ENCODE assay signal across 12 mouse cellular contexts in the genomic region with DNA sequence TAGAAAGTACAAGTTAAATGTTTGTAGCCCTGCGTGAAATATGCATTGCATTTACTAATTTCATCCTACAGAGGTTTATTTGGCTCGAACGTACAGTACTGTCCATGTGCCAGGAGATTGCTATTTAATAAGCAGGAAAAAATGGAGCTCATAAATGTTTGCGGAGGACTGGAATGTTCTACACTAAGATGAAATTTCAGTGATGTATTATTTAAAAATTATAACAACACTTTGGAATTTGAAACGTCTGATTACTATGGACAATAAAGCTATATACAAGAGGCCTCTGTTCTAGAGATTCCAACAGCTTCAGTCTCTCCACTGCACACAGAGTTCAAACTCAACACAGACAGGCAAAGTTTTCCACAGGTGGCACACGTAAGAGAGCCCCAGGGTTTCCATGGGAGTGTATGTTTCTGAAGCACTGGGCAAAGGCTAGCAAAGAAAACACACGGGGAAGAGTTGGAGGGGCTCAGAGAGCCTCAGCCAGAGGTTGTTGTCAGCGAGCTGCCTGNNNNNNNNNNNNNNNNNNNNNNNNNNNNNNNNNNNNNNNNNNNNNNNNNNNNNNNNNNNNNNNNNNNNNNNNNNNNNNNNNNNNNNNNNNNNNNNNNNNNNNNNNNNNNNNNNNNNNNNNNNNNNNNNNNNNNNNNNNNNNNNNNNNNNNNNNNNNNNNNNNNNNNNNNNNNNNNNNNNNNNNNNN. TPM values are rescaled to one million over a fixed set of nuclear protein-coding genes. Genes with fewer than 3 reads are reported as not detected.
DNase-seq lines count a peak whose midpoint lies in the region; ATAC-seq and TF ChIP-seq lines count a peak whose summit lies in the region.
"Had no signal": no experiment of that assay in that cellular context is flagged by ENCODE, and none has a peak within 500 bp of the region (broad histone marks: within the 10 kb centered on the region; RNA-seq: fewer than 3 reads in every experiment).

No protein-coding gene starts in this region.

- H3K9ac ChIP-seq in stomach, embryonic 15.5 days: no peak overlapping the region
- H3K9ac ChIP-seq: hindbrain, embryonic 13.5 days; neural tube, embryonic 12.5 days had no signal

- no peak overlapping the region for H3K4me3 ChIP-seq in gastrocnemius, adult 2 months
- no peak overlapping the region for H3K4me3 ChIP-seq in limb, embryonic 10.5 days
- no peak overlapping the region for H3K4me3 ChIP-seq in stomach, embryonic 15.5 days (replicated peaks)
- H3K4me3 ChIP-seq: hindbrain, embryonic 13.5 days; left cerebral cortex, adult 2 months; neural tube, embryonic 12.5 days had no signal

- H3K27ac ChIP-seq in gastrocnemius, adult 2 months: peak overlapping the region; percentile 32; the same call in 1 of the 2 replicates
- H3K27ac ChIP-seq in limb, embryonic 10.5 days: peak overlapping the region; percentile 68
- H3K27ac ChIP-seq in stomach, embryonic 15.5 days: peak overlapping the region; percentile 62
- H3K27ac ChIP-seq: hindbrain, embryonic 13.5 days; left cerebral cortex, adult 2 months; neural tube, embryonic 12.5 days had no signal

- H3K9me3 ChIP-seq in limb, embryonic 10.5 days (replicated peaks): no peaks in the 10 kb centered on the region
- no peaks in the 10 kb centered on the region for H3K9me3 ChIP-seq in stomach, embryonic 15.5 days
- H3K9me3 ChIP-seq: hindbrain, embryonic 13.5 days; neural tube, embryonic 12.5 days had no signal

- no peaks in the 10 kb centered on the region for H3K36me3 ChIP-seq in limb, embryonic 10.5 days
- no peaks in the 10 kb centered on the region for H3K36me3 ChIP-seq in stomach, embryonic 15.5 days
- H3K36me3 ChIP-seq: hindbrain, embryonic 13.5 days; neural tube, embryonic 12.5 days had no signal

- peak; percentile 82; the same call in 1 of the 2 replicates for ATAC-seq in stomach, embryonic 15.5 days (ENCODE audit: insufficient read depth, low FRiP score, low read depth)
- ATAC-seq: Patski had no signal

- H3K4me2 ChIP-seq in stomach, embryonic 15.5 days: no peak overlapping the region
- H3K4me2 ChIP-seq: hindbrain, embryonic 13.5 days; neural tube, embryonic 12.5 days had no signal

- no peak for TF ChIP-seq CTCF in gastrocnemius, adult 2 months (IDR thresholded peaks at IDR 0.05)

- DNase-seq in gastrocnemius, adult 2 months: no peak
- DNase-seq in gastrocnemius, postnatal 10 days: no peak
- peak; percentile 14 for DNase-seq in lung, postnatal 10 days
- DNase-seq in lung, postnatal 4 days: no peak
- no peak for DNase-seq in limb, embryonic 10.5 days (ENCODE audit: low spot score)
- no peak for DNase-seq in cerebellum, postnatal 25 days
- no peak for DNase-seq in thymus, adult 18-20 months

- 65% methylated on average over 8 of the region's 8 CpGs for WGBS in limb, embryonic 10.5 days
- WGBS in stomach, embryonic 15.5 days: 31% methylated on average over 8 of the region's 8 CpGs

- intact Hi-C loops in gastrocnemius, adult 2 months (cut with DNase I): no loop called here

- H3K4me1 ChIP-seq in limb, embryonic 10.5 days: peaks cover 21% of the 10 kb centered on the region
- peaks cover 13% of the 10 kb centered on the region for H3K4me1 ChIP-seq in stomach, embryonic 15.5 days

- no peaks in the 10 kb centered on the region for H3K27me3 ChIP-seq in limb, embryonic 10.5 days (ENCODE audit: low read depth, poor library complexity, severe bottlenecking)
- H3K27me3 ChIP-seq in stomach, embryonic 15.5 days (replicated peaks): no peaks in the 10 kb centered on the region
- H3K27me3 ChIP-seq: hindbrain, embryonic 13.5 days; neural tube, embryonic 12.5 days; Patski had no signal

RNA-seq across cellular contexts. Expression of a gene that starts 20.6 kb away (rescaled TPM):
- total RNA-seq in gastrocnemius, adult 2 months (2021): 1 to 10 TPM; 2.9 to 5.4 TPM
- 10 to 100 TPM; 25.3 to 28.8 TPM for total RNA-seq in gastrocnemius, postnatal 10 days (2021)
- polyA plus RNA-seq in limb, embryonic 10.5 days (2016; fragmentation: Nextera tagmentation; extraction: Ambion mirVana): 3.0 and 3.8 TPM in 2 replicates
- polyA plus RNA-seq in stomach, embryonic 15.5 days (2015; fragmentation: Nextera tagmentation; extraction: Ambion mirVana): 2.9 and 3.3 TPM in 2 replicates

Comparison
In these comparisons a context has a peak if more than half of its experiments do, and no peak if none do; other contexts are left out.
1. RNA of a gene that starts 20.6 kb away (total RNA-seq): 25.3 to 28.8 TPM in gastrocnemius, postnatal 10 days; 2.9 to 5.4 TPM in gastrocnemius, adult 2 months; every median in the first group is over 4 times any median in the second.
2. Peak in every context shown above with its lines, with median percentiles within 50 percentile points of each other: H3K27ac ChIP-seq.